Mouse (Mus musculus): ENCODE measurements around the gene Fahd1. TPM values are rescaled to one million over a fixed set of nuclear protein-coding genes. Genes with fewer than 3 reads are reported as not detected.

The Fahd1 gene
- 77.1 and 77.6 TPM in 2 replicates for polyA plus RNA-seq (2015; fragmentation: Nextera tagmentation; extraction: Ambion mirVana)

DNA sequence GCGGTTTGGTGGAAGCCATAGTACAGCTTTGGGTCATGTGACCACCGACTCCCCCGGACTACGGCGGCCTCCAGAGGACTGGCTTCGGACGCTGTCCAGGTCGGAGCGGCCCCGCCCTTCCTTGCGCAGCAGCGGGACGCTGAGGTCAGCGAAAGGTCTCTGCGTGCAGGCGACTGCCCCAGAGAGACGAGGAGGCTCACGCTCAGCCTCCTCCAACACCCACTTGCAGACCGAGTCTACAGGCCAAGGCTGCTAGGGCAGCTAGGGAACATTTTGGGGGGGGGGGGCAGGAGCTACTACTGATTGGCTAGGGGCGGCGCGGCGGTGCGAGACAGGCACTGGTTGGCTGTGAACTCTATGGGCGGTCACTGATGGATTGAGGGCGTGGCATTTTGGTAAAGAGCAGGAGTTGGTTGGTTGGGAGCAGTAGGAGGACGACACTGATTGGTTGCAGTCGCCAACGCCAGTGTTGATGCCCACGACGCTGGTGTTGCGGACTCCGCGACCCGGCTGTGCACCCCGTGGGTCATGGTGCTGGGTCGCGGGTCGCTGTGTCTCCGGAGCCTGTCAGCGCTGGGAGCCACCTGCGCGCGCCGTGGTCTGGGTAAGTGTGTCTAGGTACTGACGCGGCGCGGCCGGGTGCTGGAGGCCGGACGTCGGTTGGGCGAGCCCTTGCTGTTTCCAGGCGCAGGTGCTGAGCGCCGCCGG is at the start of gene Fahd1:
Gene Fahd1, minus strand, starts transcription at position 300 of the 708 bp plus-strand sequence.
- Histone ChIP-seq H3K4me1 (replicated peaks) (peaks cover 12% of the 10 kb centered on the region), H3K4me3 (replicated peaks) (peak within 1 kb of the TSS; percentile 90), H3K27me3 (replicated peaks) (no peaks in the 10 kb centered on the region), H3K9ac (peak within 1 kb of the TSS; percentile 73), H3K4me2 (replicated peaks) (peak within 1 kb of the TSS; percentile 86), H3K36me3 (peaks cover 8% of the 10 kb centered on the region; the same call in 1 of the 2 replicates), H3K9me3 (no peaks in the 10 kb centered on the region), H3K27ac (peak within 1 kb of the TSS; percentile 95)
- WGBS: under 1% methylated on average over 58 of the region's 58 CpGs
- peak; percentile 98 for ATAC-seq

DNA sequence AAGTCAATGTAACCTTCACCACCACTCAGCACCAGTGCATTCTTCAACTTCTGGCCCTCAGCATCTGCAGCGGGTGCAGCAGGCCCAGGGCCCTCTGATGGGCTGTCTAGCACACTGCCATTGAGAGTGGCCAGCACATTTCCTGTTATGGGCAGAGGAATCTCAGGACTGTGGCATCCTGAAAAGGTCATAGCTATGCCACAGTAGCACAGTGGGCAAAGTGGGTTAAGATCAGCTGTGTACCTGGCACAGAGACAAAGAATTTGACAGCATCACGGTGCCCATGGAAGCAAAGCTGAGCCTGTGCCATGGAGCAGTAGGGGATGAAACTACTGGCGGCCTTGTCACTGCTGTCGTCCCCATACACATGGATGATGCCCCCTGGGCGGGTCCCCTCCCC is 49.0 kb upstream of the Fahd1 start:
- Histone ChIP-seq H3K27ac (no peak overlapping the region), H3K27me3 (replicated peaks) (no peaks in the 10 kb centered on the region), H3K36me3 (peaks cover 59% of the 10 kb centered on the region), H3K4me3 (replicated peaks) (no peak overlapping the region), H3K9me3 (no peaks in the 10 kb centered on the region), H3K9ac (no peak overlapping the region), H3K4me2 (replicated peaks) (no peak overlapping the region), H3K4me1 (replicated peaks) (peaks cover 23% of the 10 kb centered on the region)
- no peak for ATAC-seq
- 85% methylated on average over 5 of the region's 5 CpGs for WGBS

DNA sequence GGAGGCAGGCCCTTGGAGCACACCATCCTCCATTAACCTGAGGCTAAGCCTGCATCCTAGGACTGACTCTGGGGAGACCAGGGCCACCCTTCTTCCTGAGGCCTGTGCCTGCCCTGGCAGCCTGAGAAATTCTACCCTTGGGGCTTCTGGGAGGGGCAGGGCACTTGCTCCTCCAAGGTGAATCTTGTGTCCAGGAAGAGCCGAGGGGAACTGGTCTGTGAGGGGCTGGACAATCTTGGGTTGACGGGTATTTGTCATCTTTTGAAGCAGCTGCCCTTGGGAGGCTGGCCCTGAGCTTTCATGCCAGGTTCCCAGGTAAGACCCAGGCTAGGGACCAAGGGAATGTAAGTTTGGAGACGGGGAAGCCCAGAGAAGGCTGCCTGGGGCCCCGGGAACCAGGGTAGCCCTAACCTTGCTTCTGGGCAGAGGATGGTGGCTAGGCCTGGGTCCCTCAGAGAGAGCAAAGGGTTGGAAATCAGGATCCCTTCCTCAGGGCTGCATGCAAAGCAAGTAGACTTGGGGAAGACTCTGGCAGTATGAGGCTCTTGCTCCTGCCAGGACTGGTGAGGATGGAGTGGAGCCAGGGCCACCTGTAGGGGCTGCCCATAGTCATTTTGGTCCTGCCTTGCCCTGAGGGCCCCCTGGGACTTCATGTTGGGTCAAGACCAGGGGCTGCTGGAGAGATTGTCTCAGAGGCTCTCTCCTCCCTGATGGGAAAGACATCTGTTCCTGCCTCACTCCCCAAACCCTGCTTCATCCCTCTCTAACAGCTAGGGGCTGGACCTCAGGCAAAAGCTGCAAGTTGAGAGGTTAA is 48.1 kb upstream of the Fahd1 start:
- H3K4me2 ChIP-seq (replicated peaks): peak overlapping the region; percentile 92
- 65% methylated on average over 4 of the region's 4 CpGs for WGBS
- no peaks in the 10 kb centered on the region for H3K9me3 ChIP-seq
- peaks cover 54% of the 10 kb centered on the region for H3K36me3 ChIP-seq
- H3K4me1 ChIP-seq (replicated peaks): peaks cover 29% of the 10 kb centered on the region
- no peak for ATAC-seq
- H3K27ac ChIP-seq: no peak overlapping the region
- H3K4me3 ChIP-seq (replicated peaks): no peak overlapping the region
- no peaks in the 10 kb centered on the region for H3K27me3 ChIP-seq (replicated peaks)
- H3K9ac ChIP-seq: 0 out of 2 replicates have a peak overlapping the region, but pooled peaks have one; percentile 83

DNA sequence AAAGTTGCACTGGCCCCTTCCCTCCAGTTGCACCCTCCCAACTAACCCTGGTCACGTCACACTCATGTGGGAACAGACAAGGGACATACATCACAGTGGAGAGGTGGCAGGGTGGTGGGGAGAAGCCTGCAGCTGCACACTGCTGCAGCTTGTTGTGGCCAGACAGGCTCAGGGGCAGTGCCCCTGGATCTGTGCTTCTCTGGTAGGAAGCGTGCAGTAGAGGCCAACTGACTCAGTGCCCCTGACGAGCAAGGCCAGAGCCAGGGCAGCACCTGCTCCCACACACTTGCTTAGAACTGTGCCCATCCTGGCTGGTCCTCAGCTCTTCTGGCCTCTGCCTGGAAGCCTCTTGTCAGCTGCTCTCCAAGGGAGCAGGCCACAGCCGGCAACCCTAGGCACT is 47.4 kb upstream of the Fahd1 start:
- 81% methylated on average over 4 of the region's 4 CpGs for WGBS
- peak overlapping the region; percentile 92 for H3K4me2 ChIP-seq (replicated peaks)
- 0 out of 2 replicates have a peak overlapping the region, but pooled peaks have one; percentile 83 for H3K9ac ChIP-seq
- H3K27ac ChIP-seq: no peak overlapping the region
- no peaks in the 10 kb centered on the region for H3K9me3 ChIP-seq
- no peaks in the 10 kb centered on the region for H3K27me3 ChIP-seq (replicated peaks)
- peak overlapping the region; percentile 91 for H3K4me3 ChIP-seq (replicated peaks)
- H3K4me1 ChIP-seq (replicated peaks): peaks cover 29% of the 10 kb centered on the region
- no peak for ATAC-seq
- H3K36me3 ChIP-seq: peaks cover 54% of the 10 kb centered on the region

DNA sequence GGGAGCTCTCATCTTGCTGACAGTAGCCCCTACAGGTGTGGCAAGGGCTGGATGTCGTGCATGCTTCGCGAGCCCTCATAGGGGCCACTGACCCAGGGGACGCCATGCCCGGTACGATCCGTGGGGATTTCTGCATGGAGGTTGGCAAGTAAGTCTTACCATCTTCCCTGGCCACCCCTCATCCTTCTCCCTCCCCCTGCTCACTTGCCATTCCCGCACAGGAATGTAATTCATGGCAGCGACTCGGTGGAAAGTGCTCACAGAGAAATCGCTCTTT is 46.8 kb upstream of the Fahd1 start:
- H3K9ac ChIP-seq: peak overlapping the region; percentile 83
- peak overlapping the region; percentile 92 for H3K4me2 ChIP-seq (replicated peaks)
- H3K4me1 ChIP-seq (replicated peaks): peaks cover 29% of the 10 kb centered on the region
- WGBS: 28% methylated on average over 11 of the region's 11 CpGs
- no peaks in the 10 kb centered on the region for H3K9me3 ChIP-seq
- no peaks in the 10 kb centered on the region for H3K27me3 ChIP-seq (replicated peaks)
- peaks cover 55% of the 10 kb centered on the region for H3K36me3 ChIP-seq
- H3K4me3 ChIP-seq (replicated peaks): peak overlapping the region; percentile 91
- ATAC-seq: no peak
- H3K27ac ChIP-seq: peak overlapping the region; percentile 87; the same call in 1 of the 2 replicates

DNA sequence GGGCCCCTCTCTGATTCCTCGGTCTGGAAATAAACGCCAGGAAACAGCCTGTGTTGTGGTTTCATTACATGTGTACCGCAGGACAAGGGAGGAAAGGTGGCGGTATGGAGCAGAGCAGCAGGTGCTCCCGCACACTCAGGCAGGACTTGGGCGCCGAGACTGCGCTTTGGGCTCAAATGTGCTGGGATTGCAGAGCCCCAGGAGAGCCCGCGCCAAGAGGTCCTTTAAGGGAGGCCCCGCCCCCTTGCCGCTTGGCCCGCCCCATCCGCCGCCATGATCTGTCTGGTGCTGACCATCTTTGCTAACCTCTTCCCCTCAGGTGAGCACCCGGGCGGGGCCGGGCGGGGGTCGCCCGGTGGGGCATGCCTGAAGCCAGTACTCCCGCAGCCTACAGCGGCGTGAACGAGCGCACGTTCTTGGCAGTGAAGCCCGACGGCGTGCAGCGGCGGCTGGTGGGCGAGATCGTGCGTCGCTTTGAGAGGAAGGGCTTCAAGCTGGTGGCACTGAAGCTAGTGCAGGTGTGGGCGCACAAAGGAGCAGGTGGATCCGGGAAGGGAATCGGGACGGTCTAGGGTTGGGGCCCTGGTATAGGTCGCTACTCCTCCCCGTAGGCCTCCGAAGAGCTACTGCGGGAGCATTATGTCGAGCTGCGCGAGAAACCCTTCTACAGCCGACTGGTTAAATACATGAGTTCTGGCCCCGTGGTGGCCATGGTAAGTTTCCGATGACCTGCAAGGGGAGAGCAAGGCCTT is 46.3 kb upstream of the Fahd1 start, which contains the start of gene Nme3:
Gene Nme3, plus strand, starts transcription at position 260 of the 752 bp plus-strand sequence.
- Histone ChIP-seq H3K4me2 (replicated peaks) (peak within 1 kb of the TSS; percentile 92), H3K4me3 (replicated peaks) (peak within 1 kb of the TSS; percentile 91), H3K36me3 (peaks cover 50% of the 10 kb centered on the region), H3K27me3 (replicated peaks) (no peaks in the 10 kb centered on the region), H3K4me1 (replicated peaks) (peaks cover 29% of the 10 kb centered on the region), H3K9me3 (no peaks in the 10 kb centered on the region), H3K27ac (peak within 1 kb of the TSS; percentile 87), H3K9ac (peak within 1 kb of the TSS; percentile 83)
- 1% methylated on average over 50 of the region's 50 CpGs for WGBS
- ATAC-seq: peak; percentile 85

DNA sequence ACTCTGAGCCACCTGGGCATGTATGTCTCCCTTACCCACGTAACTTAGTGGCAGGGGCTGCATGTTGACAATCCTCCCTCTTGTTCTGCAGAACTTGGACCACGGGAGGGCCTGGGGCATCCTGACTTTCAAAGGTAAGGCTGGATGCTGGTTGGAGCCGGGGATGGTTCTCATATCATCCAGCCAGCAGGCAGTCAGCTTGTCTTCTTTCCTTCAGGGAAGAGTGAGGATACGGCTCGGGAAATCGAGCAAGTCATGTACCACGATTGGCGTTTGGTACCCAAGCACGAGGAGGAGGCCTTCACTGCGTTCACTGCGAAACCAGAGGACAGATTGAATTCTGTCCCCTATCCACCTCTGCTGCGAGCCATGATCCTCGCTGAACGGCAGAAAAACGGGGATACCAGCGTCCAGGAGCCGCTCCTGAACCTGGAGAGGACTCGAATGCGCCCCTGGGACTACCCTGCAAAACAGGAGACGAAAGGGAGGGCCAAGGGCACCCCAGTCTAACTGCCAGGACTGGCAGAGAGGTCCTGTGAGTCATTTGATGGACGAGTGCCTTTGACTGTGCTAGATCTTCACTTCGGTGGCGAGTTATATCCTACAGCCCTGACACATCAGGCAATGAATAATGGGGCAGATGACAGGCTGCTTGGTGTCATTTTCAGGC is 45.5 kb upstream of the Fahd1 start:
- no peaks in the 10 kb centered on the region for H3K27me3 ChIP-seq (replicated peaks)
- peaks cover 29% of the 10 kb centered on the region for H3K4me1 ChIP-seq (replicated peaks)
- peak overlapping the region; percentile 92 for H3K4me2 ChIP-seq (replicated peaks)
- H3K36me3 ChIP-seq: peaks cover 50% of the 10 kb centered on the region
- peak overlapping the region; percentile 83 for H3K9ac ChIP-seq
- peak; percentile 11; the same call in 1 of the 2 replicates for ATAC-seq
- peak overlapping the region; percentile 91 for H3K4me3 ChIP-seq (replicated peaks)
- WGBS: 10% methylated on average over 23 of the region's 23 CpGs
- peak overlapping the region; percentile 87 for H3K27ac ChIP-seq
- H3K9me3 ChIP-seq: no peaks in the 10 kb centered on the region

DNA sequence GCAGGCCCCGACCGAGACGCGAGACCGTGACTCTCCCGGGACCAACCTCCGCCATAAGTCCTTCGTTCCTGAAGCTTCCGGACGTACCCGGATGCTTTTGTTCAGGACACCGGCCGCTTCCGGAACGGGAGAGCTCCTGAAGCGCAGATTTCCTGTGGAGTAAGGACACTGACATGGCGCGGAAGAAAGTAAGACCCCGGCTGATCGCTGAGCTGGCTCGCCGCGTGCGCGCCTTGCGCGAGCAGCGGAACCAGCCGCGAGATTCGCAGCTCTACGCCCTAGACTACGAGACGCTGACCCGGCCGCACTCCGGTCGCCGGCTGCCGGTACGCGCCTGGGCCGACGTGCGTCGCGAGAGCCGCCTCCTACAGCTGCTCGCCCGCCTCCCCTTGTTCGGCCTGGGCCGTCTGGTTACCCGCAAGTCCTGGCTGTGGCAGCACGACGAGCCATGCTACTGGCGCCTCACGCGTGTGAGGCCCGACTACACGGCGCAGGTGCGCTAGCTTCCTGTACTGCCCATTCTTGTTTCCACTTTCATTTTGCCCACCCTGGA is 44.9 kb upstream of the Fahd1 start, which contains the start of the genes Eme2 and Mrps34:
Gene Eme2, minus strand, starts transcription at position 93 of the 553 bp plus-strand sequence.
Gene Mrps34, plus strand, starts transcription at position 122 of the 553 bp plus-strand sequence.
- ATAC-seq: peak; percentile 76
- H3K27me3 ChIP-seq (replicated peaks): no peaks in the 10 kb centered on the region
- H3K4me2 ChIP-seq (replicated peaks): peak within 1 kb of the TSS; percentile 92
- peak within 1 kb of the TSS; percentile 87 for H3K27ac ChIP-seq
- no peaks in the 10 kb centered on the region for H3K9me3 ChIP-seq
- H3K4me1 ChIP-seq (replicated peaks): peaks cover 29% of the 10 kb centered on the region
- H3K36me3 ChIP-seq: peaks cover 49% of the 10 kb centered on the region
- under 1% methylated on average over 62 of the region's 62 CpGs for WGBS
- H3K9ac ChIP-seq: peak within 1 kb of the TSS; percentile 83
- H3K4me3 ChIP-seq (replicated peaks): peak within 1 kb of the TSS; percentile 91

- peak overlapping the region; percentile 91 for H3K4me3 ChIP-seq (replicated peaks)
- no peaks in the 10 kb centered on the region for H3K27me3 ChIP-seq (replicated peaks)
- H3K9ac ChIP-seq: peak overlapping the region; percentile 83
- peak overlapping the region; percentile 87 for H3K27ac ChIP-seq
- no peaks in the 10 kb centered on the region for H3K9me3 ChIP-seq
- peaks cover 42% of the 10 kb centered on the region for H3K36me3 ChIP-seq
- H3K4me2 ChIP-seq (replicated peaks): peak overlapping the region; percentile 92
- 10% methylated on average over 31 of the region's 31 CpGs for WGBS
- peaks cover 29% of the 10 kb centered on the region for H3K4me1 ChIP-seq (replicated peaks)
- ATAC-seq: peak; percentile 23
Observed at GRCm38 (mm10) chr17:24894061-24894994, 44.2 kb upstream of the Fahd1 start.

GRCm38 (mm10) chr17:24893276-24893675 is 43.1 kb upstream of the Fahd1 start:
- Histone ChIP-seq H3K9ac (no peak overlapping the region), H3K4me1 (replicated peaks) (peaks cover 29% of the 10 kb centered on the region), H3K4me2 (replicated peaks) (peak overlapping the region; percentile 92; the same call in 1 of the 2 replicates), H3K9me3 (no peaks in the 10 kb centered on the region), H3K27ac (no peak overlapping the region), H3K36me3 (peaks cover 32% of the 10 kb centered on the region), H3K4me3 (replicated peaks) (no peak overlapping the region), H3K27me3 (replicated peaks) (no peaks in the 10 kb centered on the region)
- no peak for ATAC-seq
- WGBS: 90% methylated on average over 2 of the region's 2 CpGs
